Mouse (Mus musculus): ENCODE data around the gene Ugt1a7c.

DNA sequence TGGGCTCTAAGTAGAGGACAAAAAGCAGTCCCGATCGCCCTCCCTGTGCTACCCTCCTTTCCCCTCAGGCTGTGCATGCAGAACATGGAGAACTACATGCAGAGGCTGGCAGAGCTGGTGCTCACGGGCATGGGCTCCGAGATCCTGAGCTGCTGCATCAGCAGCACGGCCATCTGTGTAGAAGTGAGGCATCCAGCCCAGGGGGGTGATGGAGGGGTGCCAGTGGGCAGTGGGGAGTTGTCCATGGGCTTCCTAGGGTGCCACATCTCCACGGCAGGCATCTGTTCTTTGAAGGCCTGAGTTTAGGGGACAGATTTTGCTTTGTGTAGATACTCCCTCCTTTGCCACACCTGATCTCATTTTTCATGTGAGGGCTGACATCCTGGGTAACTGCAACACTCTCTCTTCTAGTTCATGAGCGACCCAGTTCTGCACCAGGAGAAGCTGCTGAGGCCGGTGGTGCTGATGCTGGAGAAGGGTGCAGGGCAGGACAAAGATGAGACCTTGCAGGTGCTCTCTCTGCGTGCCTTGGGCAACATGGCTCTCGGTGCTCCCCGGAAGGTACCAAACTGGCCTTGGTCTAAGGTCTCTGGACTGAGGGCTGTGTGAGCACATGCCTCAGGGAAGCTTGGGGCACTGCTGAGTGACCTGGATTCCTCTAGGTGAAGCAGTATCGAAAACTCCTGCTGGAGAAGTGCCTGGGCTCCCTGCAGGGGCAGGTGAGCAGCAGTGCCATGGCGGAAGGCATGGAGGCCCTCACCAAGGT, 161.3 kb downstream of the Ugt1a7c start:
- TF ChIP-seq POLR2A (IDR thresholded peaks at IDR 0.05; ENCODE audit: borderline replicate concordance, control insufficient read depth, low read depth, low read length), result no peak
- no peak for TF ChIP-seq CTCF (IDR thresholded peaks at IDR 0.05; ENCODE audit: control insufficient read depth, insufficient read depth, low read length)
